Mouse (Mus musculus): Measurements from ENCODE around the gene Dennd1a. TPM values are rescaled to one million over a fixed set of nuclear protein-coding genes. Genes with fewer than 3 reads are reported as not detected.

Gene Dennd1a
- 63.6 and 72.1 TPM in 2 replicates for polyA plus RNA-seq (2012; ENCODE audit: low replicate concordance)

GRCm38 (mm10) chr2:38286733-38287551 lies at the start of gene Dennd1a:
TSS of gene Dennd1a (minus strand) at chr2:38287390.

GRCm38 (mm10) chr2:37776016-37776415 lies 511.2 kb downstream of the Dennd1a start, which contains the start of gene Crb2:
TSS of gene Crb2 (plus strand) at chr2:37776249.

Other genes starting within 250 kb of the Dennd1a start
- 0.11 TPM in 1 of 2 replicates, not detected in the other for gene Lhx2, start 51.9 kb upstream of the Dennd1a start, polyA plus RNA-seq (2012; ENCODE audit: low replicate concordance)
- gene Nek6, start 224.3 kb upstream of the Dennd1a start, polyA plus RNA-seq (2012; ENCODE audit: low replicate concordance) = 2.6 and 2.8 TPM in 2 replicates

All from leukemia stem cell, adult 10-12 weeks (primary cell).